Mouse (Mus musculus) spleen, adult 2 months (tissue): ENCODE measurements around the gene Tuft1. TPM values are rescaled to one million over a fixed set of nuclear protein-coding genes. Genes with fewer than 3 reads are reported as not detected.

Source experiments
- DNase-seq, 2 experiments: peaks; one replicate each; pipeline versions ENCODE4 v3.0.0 to v3.0.0-alpha.2; 2012 to 2021; ENCODE audit warnings: low spot score in 2 of 2, low read depth in 1 of 2
- H3K27ac ChIP-seq: fragments of 200-500 bp; 2 replicates; pipeline ENCODE4 v1.5.1; 2012; ENCODE audit warnings: low read length, inconsistent platforms; ENCODE audit not compliant: insufficient read depth
- H3K27me3 ChIP-seq: fragments of 200-500 bp; 2 replicates; pipeline ENCODE4 v1.6.1; 2012; ENCODE audit warnings: mild to moderate bottlenecking, moderate library complexity, low read length, inconsistent platforms; ENCODE audit not compliant: control insufficient read depth, insufficient read depth
- H3K36me3 ChIP-seq: fragments of 200-500 bp; 2 replicates; pipeline ENCODE4 v1.6.1; 2012; ENCODE audit warnings: mild to moderate bottlenecking, low read length, inconsistent platforms; ENCODE audit not compliant: control insufficient read depth, insufficient read depth
- H3K4me1 ChIP-seq: fragments of 200-500 bp; 2 replicates; pipeline ENCODE4 v1.6.1; 2011; ENCODE audit warnings: inconsistent platforms; ENCODE audit not compliant: control insufficient read depth, insufficient read depth, insufficient read length
- H3K4me3 ChIP-seq: fragments of 200-500 bp; 2 replicates; pipeline ENCODE4 v1.5.1; 2011; ENCODE audit warnings: mild to moderate bottlenecking, inconsistent platforms; ENCODE audit not compliant: insufficient read depth, insufficient read length; ENCODE audit errors: extremely low read depth
- CTCF ChIP-seq: fragments of 200-500 bp; IDR thresholded peaks from 2 replicates; pipeline ENCODE4 v1.5.1; 2011; ENCODE audit warnings: mild to moderate bottlenecking, inconsistent platforms; ENCODE audit not compliant: insufficient read depth, insufficient read length, insufficient replicate concordance; ENCODE audit errors: extremely low read depth
- POLR2A ChIP-seq: fragments of 200-500 bp; IDR thresholded peaks from 2 replicates; pipeline ENCODE4 v1.6.1; 2011; ENCODE audit warnings: low read depth, low read length, inconsistent platforms
- WGBS: fragments of 180-500 bp; shearing (Covaris S2); methylation state at CpG from one replicate; pipeline ENCODE4 v1.1.7; 2018; 5-methylcytosine and 5-hydroxymethylcytosine counted together
- polyA plus RNA-seq: library from polyadenylated mRNA; depleted of rRNA; stranded (reverse); fragments of >200 nt; gene quantifications from 2 replicates; pipeline ENCODE4 v1.2.3, GENCODE M21; 2012

Gene Tuft1
- polyA plus RNA-seq, 1 experiment, result 1.7 TPM

GRCm38 (mm10) chr3:94582456-94582891 is 76.2 kb downstream of the Tuft1 start, which contains the start of gene Snx27:
TSS of gene Snx27 (minus strand) at chr3:94582716.
- Histone ChIP-seq H3K4me1 (peaks cover 3% of the 10 kb centered on the region), H3K4me3 (peak within 1 kb of the TSS; percentile 90), H3K36me3 (no peaks in the 10 kb centered on the region), H3K27ac (peak within 1 kb of the TSS; percentile 64), H3K27me3 (no peaks in the 10 kb centered on the region)
- DNase-seq, result peak; percentile 58 to 83
- WGBS, result under 1% methylated on average over 42 of the region's 42 CpGs
- TF ChIP-seq CTCF, result no peak
- TF ChIP-seq POLR2A, result no peak

GRCm38 (mm10) chr3:94581793-94582455 is 76.7 kb downstream of the Tuft1 start:
- H3K4me3 ChIP-seq, result peak overlapping the region; percentile 90
- H3K4me1 ChIP-seq, result peaks cover 3% of the 10 kb centered on the region
- no peaks in the 10 kb centered on the region for H3K27me3 ChIP-seq
- 1% methylated on average over 47 of the region's 48 CpGs for WGBS
- H3K36me3 ChIP-seq, result no peaks in the 10 kb centered on the region
- TF ChIP-seq CTCF (no peak), POLR2A (peak; percentile 23; the same call in 1 of the 2 replicates)
- peak overlapping the region; percentile 64; the same call in 1 of the 2 replicates for H3K27ac ChIP-seq
- DNase-seq, result peak in 1 of 2 experiments; percentile 59

GRCm38 (mm10) chr3:94581138-94581780 is 77.4 kb downstream of the Tuft1 start:
- peaks cover 3% of the 10 kb centered on the region for H3K4me1 ChIP-seq
- WGBS, result 13% methylated on average over 16 of the region's 16 CpGs
- DNase-seq, result no peak
- H3K27me3 ChIP-seq, result no peaks in the 10 kb centered on the region
- peak overlapping the region; percentile 90; the same call in 1 of the 2 replicates for H3K4me3 ChIP-seq
- H3K36me3 ChIP-seq, result no peaks in the 10 kb centered on the region
- H3K27ac ChIP-seq, result no peak overlapping the region
- no peak for TF ChIP-seq CTCF
- no peak for TF ChIP-seq POLR2A

GRCm38 (mm10) chr3:94574506-94574905 is 84.2 kb downstream of the Tuft1 start:
- 94% methylated on average over 6 of the region's 6 CpGs for WGBS
- no peak for TF ChIP-seq CTCF
- no peak for TF ChIP-seq POLR2A
- DNase-seq, result no peak
- H3K27me3 ChIP-seq, result no peaks in the 10 kb centered on the region
- no peaks in the 10 kb centered on the region; the same call in 1 of the 2 replicates for H3K4me1 ChIP-seq
- H3K36me3 ChIP-seq, result 0 out of 2 replicates have a peak, but pooled peaks cover 1% of the 10 kb centered on the region
- H3K27ac ChIP-seq, result no peak overlapping the region
- H3K4me3 ChIP-seq, result no peak overlapping the region

GRCm38 (mm10) chr3:94567242-94567641 is 91.4 kb downstream of the Tuft1 start:
- Histone ChIP-seq H3K27me3 (no peaks in the 10 kb centered on the region), H3K36me3 (no peaks in the 10 kb centered on the region), H3K4me1 (no peaks in the 10 kb centered on the region; the same call in 1 of the 2 replicates), H3K27ac (no peak overlapping the region), H3K4me3 (no peak overlapping the region; the same call in 1 of the 2 replicates)
- no peak for TF ChIP-seq POLR2A
- no peak for TF ChIP-seq CTCF
- 91% methylated on average over 2 of the region's 2 CpGs for WGBS
- DNase-seq, result no peak

GRCm38 (mm10) chr3:94565557-94565956 is 93.1 kb downstream of the Tuft1 start:
- H3K36me3 ChIP-seq, result 0 out of 2 replicates have a peak, but pooled peaks cover 3% of the 10 kb centered on the region
- 83% methylated on average over 2 of the region's 2 CpGs for WGBS
- TF ChIP-seq CTCF (no peak), POLR2A (no peak)
- H3K4me3 ChIP-seq, result no peak overlapping the region
- DNase-seq, result no peak
- no peak overlapping the region for H3K27ac ChIP-seq
- H3K4me1 ChIP-seq, result no peaks in the 10 kb centered on the region; the same call in 1 of the 2 replicates
- no peaks in the 10 kb centered on the region for H3K27me3 ChIP-seq

- WGBS, result 85% methylated on average over 3 of the region's 3 CpGs
- Histone ChIP-seq H3K4me3 (no peak overlapping the region), H3K4me1 (no peaks in the 10 kb centered on the region; the same call in 1 of the 2 replicates), H3K27me3 (no peaks in the 10 kb centered on the region), H3K36me3 (0 out of 2 replicates have a peak, but pooled peaks cover 3% of the 10 kb centered on the region), H3K27ac (no peak overlapping the region)
- TF ChIP-seq CTCF, result no peak
- TF ChIP-seq POLR2A, result no peak
- DNase-seq, result no peak
These were observed 93.5 kb downstream of the Tuft1 start for GRCm38 (mm10) chr3:94565127-94565526.
